Mouse (Mus musculus): Measurements from ENCODE around the gene Ell. TPM values are rescaled to one million over a fixed set of nuclear protein-coding genes. Genes with fewer than 3 reads are reported as not detected.

Ell gene
- polyA plus RNA-seq, 1 experiment, result 12.4 TPM

- no peak overlapping the region for H3K4me3 ChIP-seq (ENCODE audit: low read depth, low read length)
- H3K9me3 ChIP-seq (replicated peaks; ENCODE audit: control insufficient read depth, insufficient read depth, low read length, poor library complexity, severe bottlenecking), result no peaks in the 10 kb centered on the region
- no peaks in the 10 kb centered on the region for H3K4me1 ChIP-seq (ENCODE audit: control insufficient read depth, insufficient read depth, low read length)
- TF ChIP-seq POLR2A (IDR thresholded peaks at IDR 0.05; ENCODE audit: insufficient read depth, low read length) (no peak), EP300 (IDR thresholded peaks at IDR 0.05; ENCODE audit: insufficient read depth, low read depth, low read length) (no peak), CTCF (IDR thresholded peaks at IDR 0.05; ENCODE audit: low read depth, low read length) (no peak)
- no peak overlapping the region for H3K27ac ChIP-seq (ENCODE audit: insufficient read depth, low read length)
- no peak overlapping the region for H3K9ac ChIP-seq (ENCODE audit: low read depth, poor library complexity, severe bottlenecking)
- H3K27me3 ChIP-seq (ENCODE audit: control insufficient read depth, insufficient read depth, low read length, poor library complexity, severe bottlenecking), result no peaks in the 10 kb centered on the region
- H3K36me3 ChIP-seq (ENCODE audit: control insufficient read depth, insufficient read depth, low read length, poor library complexity, severe bottlenecking), result no peaks in the 10 kb centered on the region
Measured at GRCm38 (mm10) chr8:70558334-70558733, 19.1 kb downstream of the Ell start.

GRCm38 (mm10) chr8:70558983-70559382, 19.7 kb downstream of the Ell start:
- Histone ChIP-seq H3K36me3 (ENCODE audit: control insufficient read depth, insufficient read depth, low read length, poor library complexity, severe bottlenecking) (no peaks in the 10 kb centered on the region), H3K27me3 (ENCODE audit: control insufficient read depth, insufficient read depth, low read length, poor library complexity, severe bottlenecking) (no peaks in the 10 kb centered on the region), H3K4me3 (ENCODE audit: low read depth, low read length) (no peak overlapping the region), H3K4me1 (ENCODE audit: control insufficient read depth, insufficient read depth, low read length) (no peaks in the 10 kb centered on the region), H3K9ac (ENCODE audit: low read depth, poor library complexity, severe bottlenecking) (no peak overlapping the region), H3K27ac (ENCODE audit: insufficient read depth, low read length) (no peak overlapping the region), H3K9me3 (replicated peaks; ENCODE audit: control insufficient read depth, insufficient read depth, low read length, poor library complexity, severe bottlenecking) (no peaks in the 10 kb centered on the region)
- no peak for TF ChIP-seq POLR2A (IDR thresholded peaks at IDR 0.05; ENCODE audit: insufficient read depth, low read length)

- Histone ChIP-seq H3K36me3 (ENCODE audit: control insufficient read depth, insufficient read depth, low read length, poor library complexity, severe bottlenecking) (no peaks in the 10 kb centered on the region), H3K9ac (ENCODE audit: low read depth, poor library complexity, severe bottlenecking) (no peak overlapping the region), H3K27ac (ENCODE audit: insufficient read depth, low read length) (no peak overlapping the region), H3K9me3 (replicated peaks; ENCODE audit: control insufficient read depth, insufficient read depth, low read length, poor library complexity, severe bottlenecking) (no peaks in the 10 kb centered on the region), H3K4me3 (ENCODE audit: low read depth, low read length) (no peak overlapping the region), H3K27me3 (ENCODE audit: control insufficient read depth, insufficient read depth, low read length, poor library complexity, severe bottlenecking) (no peaks in the 10 kb centered on the region), H3K4me1 (ENCODE audit: control insufficient read depth, insufficient read depth, low read length) (no peaks in the 10 kb centered on the region)
- TF ChIP-seq CTCF (IDR thresholded peaks at IDR 0.05; ENCODE audit: low read depth, low read length) (peak; percentile 52), EP300 (IDR thresholded peaks at IDR 0.05; ENCODE audit: insufficient read depth, low read depth, low read length) (no peak), POLR2A (IDR thresholded peaks at IDR 0.05; ENCODE audit: insufficient read depth, low read length) (no peak)
Measured at GRCm38 (mm10) chr8:70560096-70560495, 20.8 kb downstream of the Ell start.

- no peak overlapping the region for H3K4me3 ChIP-seq (ENCODE audit: low read depth, low read length)
- no peaks in the 10 kb centered on the region for H3K9me3 ChIP-seq (replicated peaks; ENCODE audit: control insufficient read depth, insufficient read depth, low read length, poor library complexity, severe bottlenecking)
- H3K9ac ChIP-seq (ENCODE audit: low read depth, poor library complexity, severe bottlenecking), result no peak overlapping the region
- H3K27ac ChIP-seq (ENCODE audit: insufficient read depth, low read length), result no peak overlapping the region
- no peak for TF ChIP-seq CTCF (IDR thresholded peaks at IDR 0.05; ENCODE audit: low read depth, low read length)
- no peak for TF ChIP-seq POLR2A (IDR thresholded peaks at IDR 0.05; ENCODE audit: insufficient read depth, low read length)
- no peak for TF ChIP-seq EP300 (IDR thresholded peaks at IDR 0.05; ENCODE audit: insufficient read depth, low read depth, low read length)
- H3K27me3 ChIP-seq (ENCODE audit: control insufficient read depth, insufficient read depth, low read length, poor library complexity, severe bottlenecking), result no peaks in the 10 kb centered on the region
- H3K4me1 ChIP-seq (ENCODE audit: control insufficient read depth, insufficient read depth, low read length), result no peaks in the 10 kb centered on the region
- H3K36me3 ChIP-seq (ENCODE audit: control insufficient read depth, insufficient read depth, low read length, poor library complexity, severe bottlenecking), result no peaks in the 10 kb centered on the region
Measured at GRCm38 (mm10) chr8:70560564-70560963, 21.3 kb downstream of the Ell start.

- Histone ChIP-seq H3K27ac (ENCODE audit: insufficient read depth, low read length) (no peak overlapping the region), H3K36me3 (ENCODE audit: control insufficient read depth, insufficient read depth, low read length, poor library complexity, severe bottlenecking) (no peaks in the 10 kb centered on the region), H3K9ac (ENCODE audit: low read depth, poor library complexity, severe bottlenecking) (no peak overlapping the region), H3K9me3 (replicated peaks; ENCODE audit: control insufficient read depth, insufficient read depth, low read length, poor library complexity, severe bottlenecking) (no peaks in the 10 kb centered on the region), H3K27me3 (ENCODE audit: control insufficient read depth, insufficient read depth, low read length, poor library complexity, severe bottlenecking) (no peaks in the 10 kb centered on the region), H3K4me1 (ENCODE audit: control insufficient read depth, insufficient read depth, low read length) (no peaks in the 10 kb centered on the region), H3K4me3 (ENCODE audit: low read depth, low read length) (no peak overlapping the region)
- TF ChIP-seq EP300 (IDR thresholded peaks at IDR 0.05; ENCODE audit: insufficient read depth, low read depth, low read length) (no peak), POLR2A (IDR thresholded peaks at IDR 0.05; ENCODE audit: insufficient read depth, low read length) (no peak), CTCF (IDR thresholded peaks at IDR 0.05; ENCODE audit: low read depth, low read length) (no peak)
Measured at GRCm38 (mm10) chr8:70561357-70561756, 22.1 kb downstream of the Ell start.

GRCm38 (mm10) chr8:70561809-70562535, 22.7 kb downstream of the Ell start:
- Histone ChIP-seq H3K27me3 (ENCODE audit: control insufficient read depth, insufficient read depth, low read length, poor library complexity, severe bottlenecking) (no peaks in the 10 kb centered on the region), H3K36me3 (ENCODE audit: control insufficient read depth, insufficient read depth, low read length, poor library complexity, severe bottlenecking) (no peaks in the 10 kb centered on the region), H3K9ac (ENCODE audit: low read depth, poor library complexity, severe bottlenecking) (no peak overlapping the region), H3K4me1 (ENCODE audit: control insufficient read depth, insufficient read depth, low read length) (no peaks in the 10 kb centered on the region), H3K4me3 (ENCODE audit: low read depth, low read length) (no peak overlapping the region), H3K27ac (ENCODE audit: insufficient read depth, low read length) (no peak overlapping the region), H3K9me3 (replicated peaks; ENCODE audit: control insufficient read depth, insufficient read depth, low read length, poor library complexity, severe bottlenecking) (no peaks in the 10 kb centered on the region)
- TF ChIP-seq EP300 (IDR thresholded peaks at IDR 0.05; ENCODE audit: insufficient read depth, low read depth, low read length) (no peak), CTCF (IDR thresholded peaks at IDR 0.05; ENCODE audit: low read depth, low read length) (no peak)
